Mouse (Mus musculus) adrenal gland, adult 18-20 months (tissue): ENCODE measurements at regions not wholly inside any gene's neighbourhood (a gene's known extent, or its start where the extent isn't known, plus 50 kb on each side); places are given as distances from the start of the nearest gene placed in this dataset.

Experiments used
- DNase-seq, 2 experiments: peaks; one replicate each; pipeline ENCODE4 v3.0.0; 2021 to 2022; ENCODE audit warnings: low spot score in 2 of 2

GRCm38 (mm10) chr13:53596871-53597800, 124.3 kb upstream of the Msx2 start:
- DNase-seq: no peak

GRCm38 (mm10) chr13:53592755-53593154, 119.9 kb upstream of the Msx2 start:
- peak in 1 of 2 experiments; percentile 33 for DNase-seq

GRCm38 (mm10) chr13:53586771-53587170, 113.9 kb upstream of the Msx2 start:
- DNase-seq: no peak

GRCm38 (mm10) chr13:53584504-53585130, 111.7 kb upstream of the Msx2 start:
- no peak for DNase-seq

- no peak for DNase-seq
Measured at GRCm38 (mm10) chr13:53553876-53554577, 81.2 kb upstream of the Msx2 start.

- DNase-seq: no peak
Measured at GRCm38 (mm10) chr13:53553192-53553875, 80.5 kb upstream of the Msx2 start.

- DNase-seq: peak in 1 of 2 experiments; percentile 22
Measured at GRCm38 (mm10) chr13:53548396-53548795, 75.5 kb upstream of the Msx2 start.

GRCm38 (mm10) chr13:53543291-53543690, 70.4 kb upstream of the Msx2 start:
- no peak for DNase-seq

GRCm38 (mm10) chr13:53539797-53540196, 66.9 kb upstream of the Msx2 start:
- DNase-seq: no peak

GRCm38 (mm10) chr13:53537937-53538336, 65.1 kb upstream of the Msx2 start:
- no peak for DNase-seq

GRCm38 (mm10) chr13:53535781-53536425, 63.0 kb upstream of the Msx2 start:
- no peak for DNase-seq

- DNase-seq: no peak
Measured at GRCm38 (mm10) chr13:53533738-53534137, 60.9 kb upstream of the Msx2 start.

- DNase-seq: no peak
Measured at GRCm38 (mm10) chr13:53526880-53527279, 54.0 kb upstream of the Msx2 start.

- no peak for DNase-seq
Measured at GRCm38 (mm10) chr13:53522807-53523206, 49.9 kb upstream of the Msx2 start.
